Mouse (Mus musculus) cortical plate, adult 2 months (tissue): ENCODE results near the gene Igsf3.

Experiments used
- CTCF ChIP-seq: fragments of 200-500 bp; IDR thresholded peaks from 2 replicates; pipeline ENCODE4 v1.5.1; 2011; ENCODE audit warnings: mild to moderate bottlenecking, control low read depth, low read length; ENCODE audit not compliant: insufficient read depth; ENCODE audit errors: extremely low read depth
- POLR2A ChIP-seq: fragments of 200-500 bp; IDR thresholded peaks from 2 replicates; pipeline ENCODE4 v1.6.1; 2011; ENCODE audit warnings: mild to moderate bottlenecking, low read length, control low read depth; ENCODE audit not compliant: insufficient read depth; ENCODE audit errors: extremely low read depth

DNA sequence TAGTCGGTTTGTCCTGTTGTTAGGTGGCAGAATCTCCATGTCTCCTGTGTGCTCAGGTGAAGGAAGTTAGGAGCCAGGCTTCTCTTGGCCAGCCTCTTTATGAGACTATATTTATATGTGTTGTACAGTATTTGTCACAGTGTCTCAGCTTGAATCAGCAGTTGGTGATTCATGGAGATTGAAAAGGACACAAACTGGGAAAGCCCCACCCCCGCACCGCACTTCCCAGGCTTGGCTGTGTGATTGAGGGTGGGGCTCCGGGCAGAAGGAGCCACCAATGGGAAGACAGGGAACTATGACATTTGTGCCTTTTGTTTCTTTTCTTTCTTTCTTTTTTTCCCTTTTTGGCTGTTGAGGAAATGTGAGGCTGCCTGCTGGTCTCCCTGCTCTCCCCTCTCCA, 2.9 kb downstream of the Igsf3 start:
- TF ChIP-seq CTCF (no peak), POLR2A (no peak)
